Mouse (Mus musculus) midbrain, embryonic 12.5 days (tissue): Measurements from ENCODE around the gene Ube2q2. TPM values are rescaled to one million over a fixed set of nuclear protein-coding genes. Genes with fewer than 3 reads are reported as not detected.

Experiments used
- ATAC-seq: fragments of 200-750 bp; cut with Nextera tagmentation; 2 replicates; pipeline ENCODE4 v1.8.0; 2017; ENCODE audit warnings: low read depth, moderate TSS enrichment, moderate library complexity; ENCODE audit not compliant: low FRiP score
- H3K27ac ChIP-seq: fragments of 300-500 bp; sonication (generic); replicated peaks from 2 replicates; pipeline ENCODE4 v1.5.1; 2016; ENCODE audit warnings: mild to moderate bottlenecking
- H3K27me3 ChIP-seq: fragments of 300-500 bp; sonication (generic); 2 replicates; pipeline ENCODE4 v1.6.1; 2016; ENCODE audit warnings: mild to moderate bottlenecking
- H3K36me3 ChIP-seq: fragments of 300-500 bp; sonication (generic); 2 replicates; pipeline ENCODE4 v1.6.1; 2016
- H3K4me1 ChIP-seq: fragments of 300-500 bp; sonication (generic); 2 replicates; pipeline ENCODE4 v1.6.1; 2016
- H3K4me2 ChIP-seq: fragments of 300-500 bp; sonication (generic); replicated peaks from 2 replicates; pipeline ENCODE4 v1.6.1; 2016; ENCODE audit warnings: mild to moderate bottlenecking, moderate library complexity
- H3K4me3 ChIP-seq: fragments of 300-500 bp; sonication (generic); 2 replicates; pipeline ENCODE4 v1.5.1; 2016; ENCODE audit warnings: mild to moderate bottlenecking
- H3K9ac ChIP-seq: fragments of 300-500 bp; sonication (generic); replicated peaks from 2 replicates; pipeline ENCODE4 v1.6.1; 2016; ENCODE audit warnings: mild to moderate bottlenecking, moderate library complexity
- H3K9me3 ChIP-seq: fragments of 300-500 bp; sonication (generic); 2 replicates; pipeline ENCODE4 v1.6.1; 2016; ENCODE audit warnings: mild to moderate bottlenecking
- WGBS: fragments of 180-500 bp; shearing (Covaris S2); methylation state at CpG from one replicate; pipeline ENCODE4 v1.1.7; 2016; 5-methylcytosine and 5-hydroxymethylcytosine counted together
- polyA plus RNA-seq: library from polyadenylated mRNA; unstranded; fragments of >200 nt; fragmentation: Nextera tagmentation; extraction: Ambion mirVana; gene quantifications from 2 replicates; pipeline ENCODE4 v1.2.1, GENCODE M21; 2016

Gene Ube2q2
- polyA plus RNA-seq, 1 experiment from 2014 or later: 47.0 TPM

DNA sequence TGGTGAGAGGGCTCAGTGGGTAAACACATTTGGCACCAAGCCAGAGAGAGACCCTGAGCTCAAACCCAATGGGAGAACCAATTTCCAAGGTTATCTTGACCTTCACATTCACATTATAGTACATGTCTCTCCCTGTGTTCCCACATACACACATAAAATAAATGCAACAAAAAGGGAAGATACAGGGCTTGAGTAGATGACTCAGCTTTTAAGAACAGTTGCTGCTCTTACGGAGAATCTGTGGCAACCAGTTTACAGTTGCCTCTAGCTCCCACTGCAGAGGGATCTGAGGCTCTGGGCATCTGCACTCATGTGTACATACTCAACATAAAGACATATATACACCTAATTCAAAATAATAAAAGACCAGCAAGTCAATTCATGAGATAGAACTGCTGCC lies 49.6 kb downstream of the Ube2q2 start:
- Histone ChIP-seq H3K36me3 (peaks cover 12% of the 10 kb centered on the region; the same call in 1 of the 2 replicates), H3K27ac (no peak overlapping the region), H3K9me3 (no peaks in the 10 kb centered on the region), H3K27me3 (no peaks in the 10 kb centered on the region), H3K4me1 (no peaks in the 10 kb centered on the region), H3K4me2 (no peak overlapping the region), H3K9ac (no peak overlapping the region), H3K4me3 (no peak overlapping the region)
- ATAC-seq: no peak
- 94% methylated on average over 1 of the region's 1 CpGs for WGBS

GRCm38 (mm10) chr9:55199348-55199747 lies 50.7 kb downstream of the Ube2q2 start:
- Histone ChIP-seq H3K9ac (no peak overlapping the region), H3K4me3 (no peak overlapping the region), H3K9me3 (no peaks in the 10 kb centered on the region), H3K4me2 (no peak overlapping the region), H3K36me3 (peaks cover 14% of the 10 kb centered on the region; the same call in 1 of the 2 replicates), H3K27ac (no peak overlapping the region), H3K4me1 (no peaks in the 10 kb centered on the region), H3K27me3 (no peaks in the 10 kb centered on the region)
- ATAC-seq: no peak
- 57% methylated on average over 2 of the region's 2 CpGs for WGBS

DNA sequence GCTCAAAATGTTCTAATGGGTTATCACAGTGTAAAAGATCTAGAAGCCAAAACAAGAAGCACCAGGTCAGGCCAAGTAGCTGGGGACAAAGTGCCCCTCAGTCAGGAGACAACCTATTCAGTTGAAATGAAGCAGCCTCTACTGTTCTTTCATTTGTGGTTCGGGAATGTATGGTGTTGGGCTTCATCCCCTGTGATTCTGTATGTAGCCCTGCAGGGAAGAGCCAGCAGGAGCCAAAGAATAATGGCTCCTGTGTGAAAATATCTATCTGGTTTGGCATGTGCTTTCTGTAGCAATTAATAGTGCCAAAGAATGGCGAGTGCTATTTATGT lies 59.8 kb downstream of the Ube2q2 start:
- Histone ChIP-seq H3K9me3 (no peaks in the 10 kb centered on the region), H3K4me2 (peak overlapping the region; percentile 89), H3K27ac (peak overlapping the region; percentile 90), H3K36me3 (peaks cover 9% of the 10 kb centered on the region; the same call in 1 of the 2 replicates), H3K4me3 (peak overlapping the region; percentile 85), H3K27me3 (no peaks in the 10 kb centered on the region), H3K4me1 (peaks cover 26% of the 10 kb centered on the region), H3K9ac (peak overlapping the region; percentile 83)
- ATAC-seq: peak; percentile 28; the same call in 1 of the 2 replicates
- 0% methylated on average over 2 of the region's 2 CpGs for WGBS

DNA sequence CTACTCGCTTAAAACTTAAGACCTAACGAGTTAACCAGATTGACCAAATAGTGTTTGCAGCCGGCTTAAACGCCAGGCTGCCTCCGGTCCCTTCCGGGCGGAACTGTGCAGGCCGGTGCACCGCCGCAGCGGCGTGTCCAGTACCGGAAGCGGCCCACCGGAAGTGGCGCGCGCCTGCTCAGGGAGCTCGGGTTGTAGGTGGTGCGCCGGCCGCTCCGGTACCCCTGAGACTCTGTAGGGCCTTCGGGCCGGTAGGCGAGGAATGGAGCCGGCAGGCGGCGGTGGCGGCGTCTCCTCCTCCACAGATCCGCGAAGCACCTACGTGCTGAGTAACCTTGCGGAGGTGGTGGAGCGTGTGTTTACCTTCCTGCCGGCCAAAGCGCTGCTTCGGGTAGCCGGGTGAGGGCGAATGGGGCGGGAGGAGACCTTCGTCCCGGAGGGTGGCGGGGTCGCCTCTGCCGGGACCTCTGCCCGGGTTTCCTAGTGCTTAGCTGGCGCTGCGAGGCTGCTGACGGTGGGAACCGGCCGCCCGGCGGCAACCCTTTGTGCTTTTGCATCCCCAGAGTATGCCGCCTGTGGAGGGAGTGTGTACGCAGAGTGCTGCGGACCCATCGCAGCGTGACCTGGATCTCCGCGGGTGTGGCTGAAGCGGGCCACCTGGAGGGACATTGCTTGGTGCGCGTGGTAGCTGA lies 60.3 kb downstream of the Ube2q2 start, which contains the start of gene Fbxo22:
Gene Fbxo22, plus strand, starts transcription at position 136 of the 692 bp plus-strand sequence.
- Histone ChIP-seq H3K4me2 (peak within 1 kb of the TSS; percentile 89), H3K9me3 (no peaks in the 10 kb centered on the region), H3K27ac (peak within 1 kb of the TSS; percentile 90), H3K4me1 (peaks cover 26% of the 10 kb centered on the region), H3K9ac (peak within 1 kb of the TSS; percentile 83), H3K4me3 (peak within 1 kb of the TSS; percentile 85), H3K27me3 (no peaks in the 10 kb centered on the region), H3K36me3 (peaks cover 14% of the 10 kb centered on the region)
- ATAC-seq: peak; percentile 99
- WGBS: under 1% methylated on average over 65 of the region's 65 CpGs

- ATAC-seq: no peak
- Histone ChIP-seq H3K27ac (no peak overlapping the region), H3K4me2 (no peak overlapping the region), H3K36me3 (peaks cover 34% of the 10 kb centered on the region), H3K27me3 (no peaks in the 10 kb centered on the region), H3K9me3 (no peaks in the 10 kb centered on the region), H3K9ac (no peak overlapping the region), H3K4me3 (no peak overlapping the region), H3K4me1 (peaks cover 26% of the 10 kb centered on the region)
- WGBS: 88% methylated on average over 4 of the region's 4 CpGs
Measured at GRCm38 (mm10) chr9:55211611-55212010, 63.0 kb downstream of the Ube2q2 start.

- Histone ChIP-seq H3K9me3 (no peaks in the 10 kb centered on the region), H3K4me1 (peaks cover 18% of the 10 kb centered on the region), H3K9ac (no peak overlapping the region), H3K27ac (no peak overlapping the region), H3K4me3 (no peak overlapping the region), H3K27me3 (no peaks in the 10 kb centered on the region), H3K36me3 (peaks cover 52% of the 10 kb centered on the region), H3K4me2 (no peak overlapping the region)
- 92% methylated on average over 1 of the region's 1 CpGs for WGBS
- ATAC-seq: no peak
Measured at GRCm38 (mm10) chr9:55213396-55213795, 64.7 kb downstream of the Ube2q2 start.

GRCm38 (mm10) chr9:55215056-55215455 lies 66.4 kb downstream of the Ube2q2 start:
- H3K27me3 ChIP-seq: no peaks in the 10 kb centered on the region
- no peak overlapping the region for H3K4me2 ChIP-seq
- H3K9me3 ChIP-seq: no peaks in the 10 kb centered on the region
- H3K4me1 ChIP-seq: peaks cover 10% of the 10 kb centered on the region
- no peak overlapping the region for H3K9ac ChIP-seq
- H3K27ac ChIP-seq: no peak overlapping the region
- no peak overlapping the region for H3K4me3 ChIP-seq
- no peak for ATAC-seq
- peaks cover 68% of the 10 kb centered on the region for H3K36me3 ChIP-seq
- WGBS: 92% methylated on average over 3 of the region's 3 CpGs

GRCm38 (mm10) chr9:55215648-55216047 lies 67.0 kb downstream of the Ube2q2 start:
- Histone ChIP-seq H3K4me3 (no peak overlapping the region), H3K9me3 (no peaks in the 10 kb centered on the region), H3K27ac (no peak overlapping the region), H3K27me3 (no peaks in the 10 kb centered on the region), H3K4me2 (no peak overlapping the region), H3K9ac (no peak overlapping the region), H3K4me1 (peaks cover 6% of the 10 kb centered on the region; the same call in 1 of the 2 replicates), H3K36me3 (peaks cover 74% of the 10 kb centered on the region)
- 79% methylated on average over 3 of the region's 3 CpGs for WGBS
- ATAC-seq: no peak

- H3K9me3 ChIP-seq: no peaks in the 10 kb centered on the region
- H3K27ac ChIP-seq: no peak overlapping the region
- H3K27me3 ChIP-seq: no peaks in the 10 kb centered on the region
- H3K4me1 ChIP-seq: peaks cover 4% of the 10 kb centered on the region; the same call in 1 of the 2 replicates
- peaks cover 78% of the 10 kb centered on the region for H3K36me3 ChIP-seq
- 62% methylated on average over 2 of the region's 2 CpGs for WGBS
- no peak overlapping the region for H3K9ac ChIP-seq
- H3K4me3 ChIP-seq: no peak overlapping the region
- no peak overlapping the region for H3K4me2 ChIP-seq
- ATAC-seq: no peak
Measured at GRCm38 (mm10) chr9:55216078-55216477, 67.4 kb downstream of the Ube2q2 start.

DNA sequence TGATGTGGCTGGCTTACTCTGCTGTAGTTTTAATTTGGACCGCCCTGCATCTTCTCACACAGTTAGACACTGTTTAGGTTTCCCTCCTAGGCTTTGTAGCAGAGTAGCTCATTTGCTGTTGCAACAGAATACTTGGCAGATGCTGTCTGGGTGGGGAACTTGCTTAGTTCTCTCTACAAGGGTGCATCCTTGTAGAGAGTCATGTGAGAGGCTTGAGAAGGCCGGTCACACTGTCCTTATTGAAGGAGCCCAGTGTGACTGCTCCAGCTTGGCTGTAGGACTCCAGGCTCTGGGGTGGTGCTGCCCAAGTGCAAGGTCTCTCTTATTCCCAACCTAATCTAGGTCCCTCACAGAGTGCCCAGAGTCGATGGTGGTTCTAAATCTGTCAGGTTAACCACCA lies 68.7 kb downstream of the Ube2q2 start:
- no peaks in the 10 kb centered on the region for H3K9me3 ChIP-seq
- no peak overlapping the region for H3K27ac ChIP-seq
- H3K4me3 ChIP-seq: no peak overlapping the region
- H3K27me3 ChIP-seq: no peaks in the 10 kb centered on the region
- no peak overlapping the region for H3K9ac ChIP-seq
- no peaks in the 10 kb centered on the region for H3K4me1 ChIP-seq
- ATAC-seq: no peak
- no peak overlapping the region for H3K4me2 ChIP-seq
- 98% methylated on average over 3 of the region's 3 CpGs for WGBS
- H3K36me3 ChIP-seq: peaks cover 90% of the 10 kb centered on the region

DNA sequence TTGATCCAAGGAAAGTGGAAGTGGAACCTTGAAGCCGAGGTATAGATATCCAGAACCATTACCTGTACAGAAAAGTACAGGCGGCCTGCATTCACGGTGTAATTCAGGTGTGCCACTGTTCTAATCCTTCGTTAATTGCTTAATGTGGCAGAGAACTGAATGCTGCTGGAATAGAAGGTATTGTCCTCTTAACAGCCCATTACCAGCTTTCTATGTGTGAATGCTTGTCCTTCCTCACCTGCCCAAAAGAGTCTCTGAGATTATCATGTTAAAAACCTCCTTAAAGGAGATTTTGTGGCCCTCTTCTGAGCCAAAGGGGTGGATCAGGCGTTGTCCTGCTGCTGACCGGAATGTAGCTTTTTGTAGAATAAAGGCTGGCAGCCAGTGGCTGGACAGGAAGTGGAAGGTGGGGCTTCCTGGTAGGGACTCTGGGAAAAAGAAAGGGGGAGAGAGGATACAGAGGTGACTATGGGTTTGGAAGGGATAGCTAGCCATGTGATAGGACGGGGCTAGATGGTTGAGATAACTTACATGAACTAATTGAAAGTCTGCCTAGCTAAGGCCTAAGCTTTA lies 76.6 kb downstream of the Ube2q2 start:
- Histone ChIP-seq H3K27ac (no peak overlapping the region), H3K4me3 (no peak overlapping the region), H3K9me3 (no peaks in the 10 kb centered on the region), H3K9ac (no peak overlapping the region), H3K4me2 (no peak overlapping the region), H3K4me1 (no peaks in the 10 kb centered on the region), H3K27me3 (no peaks in the 10 kb centered on the region), H3K36me3 (peaks cover 52% of the 10 kb centered on the region)
- no peak for ATAC-seq
- WGBS: 88% methylated on average over 7 of the region's 7 CpGs

GRCm38 (mm10) chr9:55226251-55226650 lies 77.6 kb downstream of the Ube2q2 start:
- Histone ChIP-seq H3K9ac (no peak overlapping the region), H3K36me3 (peaks cover 42% of the 10 kb centered on the region), H3K4me2 (no peak overlapping the region), H3K4me3 (no peak overlapping the region), H3K27me3 (no peaks in the 10 kb centered on the region), H3K9me3 (no peaks in the 10 kb centered on the region), H3K4me1 (no peaks in the 10 kb centered on the region), H3K27ac (no peak overlapping the region)
- ATAC-seq: no peak
- 84% methylated on average over 3 of the region's 3 CpGs for WGBS
